Mouse (Mus musculus): ENCODE measurements around the gene Olfr90. TPM values are rescaled to one million over a fixed set of nuclear protein-coding genes. Genes with fewer than 3 reads are reported as not detected.
"Not testable (repeated sequence)": the region's sequence is repeated elsewhere in the genome, so short reads cannot be mapped to it uniquely, and the experiment has no call there.

Gene Olfr90
- total RNA-seq (2021), result not detected
- polyA plus RNA-seq (2012; rRNA removed), result not detected in 2 replicates
- long read RNA-seq, result 0 reads

DNA sequence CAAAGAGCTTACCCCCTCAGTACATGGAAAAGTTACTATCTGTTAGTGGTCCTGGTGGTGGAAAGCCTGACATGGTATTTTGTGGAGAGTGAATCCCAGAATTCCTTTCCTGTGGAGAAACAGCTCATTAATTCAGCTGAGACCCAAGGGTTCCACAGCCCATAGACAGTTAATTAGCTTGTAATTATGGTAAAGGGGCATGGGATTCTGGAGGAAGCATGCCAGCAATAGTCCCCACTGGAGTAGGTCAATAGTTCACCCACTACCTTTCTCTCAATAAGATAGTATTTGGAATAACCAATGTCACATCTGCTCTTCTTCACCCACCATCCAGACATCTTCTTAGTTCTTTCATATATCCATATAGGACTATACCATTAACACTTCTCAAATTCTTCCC lies at the start of gene Olfr90:
TSS of gene Olfr90 (minus strand) at position 101 of the 400 bp plus-strand sequence.
- no peak for DNase-seq

DNA sequence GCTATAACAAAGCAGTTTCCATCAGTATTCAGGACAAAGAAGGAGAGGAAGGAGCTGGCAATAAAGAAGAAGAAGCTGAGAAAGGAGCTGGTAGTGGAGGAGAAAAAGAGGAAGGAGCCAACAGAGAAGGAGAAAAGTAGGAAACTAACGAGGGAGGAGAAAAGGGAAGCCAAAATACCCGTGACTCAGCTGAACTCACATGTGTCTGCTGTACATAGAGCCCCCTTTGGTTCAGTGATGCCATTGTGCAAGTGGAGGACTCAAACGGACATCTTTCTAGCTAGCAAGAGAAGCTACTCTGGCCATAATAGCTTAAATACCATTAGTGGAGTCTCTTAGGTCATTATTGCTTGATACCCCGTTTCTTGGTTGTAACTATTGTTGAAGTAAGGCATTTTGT lies 43.1 kb upstream of the Olfr90 start:
- not testable (repeated sequence) for DNase-seq

DNA sequence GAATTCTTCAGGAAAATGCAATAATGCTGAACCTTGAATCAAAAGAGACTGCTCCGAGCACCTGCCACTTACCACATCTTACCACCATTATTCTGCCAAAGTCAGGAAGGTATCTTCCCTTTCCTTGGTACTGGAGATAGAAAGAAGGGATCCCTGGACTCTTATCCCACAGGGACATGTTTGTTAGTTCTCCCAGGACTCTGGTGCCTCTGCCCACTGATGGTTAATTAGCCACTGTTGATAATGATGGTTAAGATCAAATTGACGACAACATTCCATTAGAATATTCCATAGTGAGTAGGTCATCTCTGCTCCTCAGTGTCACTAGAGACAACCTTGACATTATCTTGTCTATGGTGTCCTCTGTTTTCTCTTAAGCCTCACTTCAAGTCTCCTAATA lies 31.7 kb upstream of the Olfr90 start, which contains the start of gene Olfr92:
TSS of gene Olfr92 (minus strand) at position 101 of the 400 bp plus-strand sequence.
- DNase-seq, result no peak

DNA sequence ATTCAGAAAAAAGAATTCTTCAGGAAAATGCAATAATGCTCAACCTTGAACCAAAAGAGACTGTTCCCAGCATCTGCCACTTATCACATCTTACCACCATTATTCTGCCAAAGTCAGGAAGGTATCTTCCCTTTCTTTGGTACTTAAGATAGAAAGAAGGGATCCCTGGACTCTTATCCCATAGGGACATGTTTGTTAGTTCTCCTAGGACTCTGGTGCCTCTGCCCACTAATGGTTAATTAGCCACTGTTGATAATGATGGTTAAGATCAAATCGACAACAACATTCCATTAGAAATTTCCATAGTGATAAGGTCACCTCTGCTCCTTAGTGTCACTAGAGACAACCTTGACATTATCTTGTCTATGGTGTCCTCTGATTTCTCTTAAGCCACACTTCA lies 9.9 kb upstream of the Olfr90 start, which contains the start of gene Olfr91:
TSS of gene Olfr91 (minus strand) at position 101 of the 400 bp plus-strand sequence.
- no peak for DNase-seq

DNA sequence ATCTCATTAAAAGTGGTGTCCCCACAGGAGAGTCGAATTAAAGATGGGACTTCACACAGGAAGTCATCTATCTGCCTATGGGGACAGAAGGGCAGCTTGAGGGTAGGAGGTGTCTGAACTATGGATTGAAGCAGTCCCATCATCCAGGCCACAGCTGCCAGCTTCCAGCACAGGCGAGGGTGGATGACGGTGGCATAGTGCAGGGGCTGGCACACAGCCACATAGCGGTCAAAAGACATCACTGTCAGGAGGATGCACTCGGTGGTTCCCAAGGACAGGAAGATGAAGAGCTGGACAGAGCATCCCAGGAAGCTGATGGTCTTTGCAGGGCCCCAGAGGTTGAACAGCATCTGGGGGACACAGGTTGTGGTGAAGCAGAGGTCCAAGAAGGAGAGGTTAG lies 5.0 kb upstream of the Olfr90 start:
- DNase-seq, result no peak

DNA sequence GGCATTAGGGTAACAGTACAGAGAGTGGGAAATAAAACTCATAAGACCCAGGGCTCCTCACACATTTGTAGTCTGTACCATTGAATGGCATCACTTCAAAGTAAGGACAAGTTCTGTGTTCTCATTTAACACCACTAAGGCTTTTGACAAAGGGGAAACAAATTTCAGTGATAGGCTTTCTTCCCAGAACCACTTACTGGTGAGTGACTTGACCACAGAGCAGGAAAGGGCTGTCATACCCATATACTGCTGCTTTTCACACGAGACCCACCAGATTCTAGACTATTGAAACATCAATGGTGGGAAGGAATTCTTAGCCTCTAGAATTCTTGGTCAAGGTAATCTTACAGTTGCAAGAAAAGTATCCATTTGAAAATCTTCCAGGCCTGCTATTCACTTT lies 3.9 kb upstream of the Olfr90 start:
- no peak for DNase-seq

DNA sequence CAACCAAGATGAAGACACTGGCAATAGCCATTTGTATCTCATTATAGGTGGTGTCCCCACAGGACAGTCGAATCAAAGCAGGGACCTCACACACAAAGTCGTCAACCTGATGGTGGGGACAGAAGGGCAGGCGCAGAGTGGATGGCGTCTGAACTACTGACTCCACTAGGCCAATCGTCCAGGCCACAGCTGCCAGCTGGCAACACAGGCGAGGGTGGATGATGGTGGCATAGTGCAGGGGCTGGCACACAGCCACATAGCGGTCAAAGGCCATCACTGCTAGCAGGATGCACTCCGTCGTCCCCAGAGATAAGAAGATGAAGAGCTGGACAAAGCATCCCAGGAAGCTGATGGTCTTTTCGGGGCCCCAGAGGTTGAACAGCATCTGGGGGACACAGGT lies 2.8 kb downstream of the Olfr90 start:
- no peak for DNase-seq

DNA sequence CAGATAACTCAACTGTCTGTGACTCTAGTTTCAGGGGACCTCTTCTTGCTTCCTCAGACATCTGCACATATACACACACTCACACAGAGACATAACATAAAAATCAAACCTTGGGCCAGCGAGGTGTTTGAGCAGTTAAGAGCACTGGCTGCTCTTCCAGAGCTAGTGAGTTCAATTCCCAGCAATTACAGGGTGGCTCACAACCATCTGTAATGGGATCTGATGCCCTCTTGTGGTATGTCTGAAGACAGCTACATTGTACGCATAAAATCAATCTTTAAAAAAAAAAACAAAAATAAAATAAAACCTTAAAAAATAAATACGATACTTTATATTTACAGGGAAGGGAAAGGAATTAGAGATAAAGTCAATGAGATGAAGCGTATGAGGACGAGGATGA lies 3.7 kb downstream of the Olfr90 start:
- DNase-seq, result no peak

DNA sequence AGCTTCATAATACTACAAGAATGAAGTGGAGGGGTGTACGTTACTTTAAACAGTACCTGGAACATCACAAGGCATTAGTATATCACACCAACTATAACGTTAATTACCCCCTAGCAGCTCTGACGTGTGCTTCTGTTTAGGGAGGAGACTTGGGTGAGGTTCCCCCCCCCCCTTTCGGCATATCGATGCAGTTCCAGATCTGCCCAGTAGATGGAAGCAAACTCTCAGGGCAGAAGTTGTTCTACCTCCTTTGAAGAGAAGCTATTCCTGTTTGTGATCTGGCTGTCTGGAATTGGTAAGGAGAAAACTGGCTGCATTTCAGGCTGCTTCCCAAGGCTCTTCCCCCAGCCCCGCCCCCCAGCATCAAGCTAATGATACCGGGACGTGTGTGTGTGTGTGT lies 5.0 kb downstream of the Olfr90 start:
- DNase-seq, result peak; percentile 46

DNA sequence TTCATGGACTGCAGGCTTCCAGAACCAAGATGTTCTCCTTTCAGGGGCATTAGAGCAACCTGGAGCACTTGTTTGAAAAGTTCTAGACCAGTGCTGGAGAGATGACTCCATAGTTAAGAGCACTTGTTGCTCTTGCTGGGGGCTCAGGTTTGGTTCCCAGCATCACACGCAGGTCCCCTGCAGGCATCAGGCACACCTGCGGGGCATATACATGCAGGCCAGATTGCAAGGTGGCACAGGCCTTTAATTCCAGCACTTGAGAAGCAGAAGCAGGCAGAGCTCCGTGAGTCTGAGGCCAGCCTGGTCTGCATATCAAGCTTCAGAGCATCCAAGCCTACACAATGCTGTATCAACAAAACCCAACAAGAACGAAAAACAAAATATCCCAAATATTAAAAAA lies 6.6 kb downstream of the Olfr90 start:
- no peak for DNase-seq

DNA sequence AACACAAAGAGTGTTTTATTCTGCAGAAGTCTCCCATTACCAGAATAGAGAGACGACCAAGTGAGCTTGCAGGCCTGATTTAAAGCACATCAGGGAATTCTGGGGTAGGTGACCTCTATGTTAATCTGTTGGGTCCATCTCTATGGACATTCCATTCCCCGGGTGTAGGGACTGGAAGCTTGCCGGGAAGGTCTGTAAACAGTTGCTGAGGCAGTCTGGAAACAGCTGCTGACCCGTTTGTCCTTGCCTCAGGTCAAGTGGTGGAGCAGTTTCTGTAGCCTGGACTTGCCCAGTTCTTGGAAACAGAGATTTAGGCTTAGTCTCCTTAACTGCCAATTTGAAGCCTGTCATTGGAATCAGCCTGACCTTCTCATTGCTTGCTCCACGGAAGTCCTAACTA lies 8.2 kb downstream of the Olfr90 start:
- no peak for DNase-seq

DNA sequence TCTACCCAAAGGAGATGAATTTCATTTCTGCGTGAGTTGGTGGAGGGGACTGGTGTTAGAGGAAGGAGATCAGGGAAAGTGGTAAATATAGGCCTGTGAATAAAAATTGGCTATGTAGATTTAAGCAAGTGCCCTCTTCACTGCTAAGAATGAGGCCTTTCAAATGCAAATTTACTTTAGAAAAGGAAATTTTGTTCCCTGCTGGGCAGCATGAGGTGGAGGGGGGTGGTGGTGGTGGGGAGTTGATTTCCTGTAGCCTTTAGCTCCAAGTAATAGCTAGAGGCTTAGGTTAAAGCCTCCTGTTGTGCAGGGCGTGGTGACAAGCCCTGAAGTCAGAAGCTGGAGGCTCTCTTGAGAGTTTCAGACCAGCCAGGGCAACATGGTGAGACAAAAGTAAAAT lies 9.3 kb downstream of the Olfr90 start:
- no peak for DNase-seq

DNA sequence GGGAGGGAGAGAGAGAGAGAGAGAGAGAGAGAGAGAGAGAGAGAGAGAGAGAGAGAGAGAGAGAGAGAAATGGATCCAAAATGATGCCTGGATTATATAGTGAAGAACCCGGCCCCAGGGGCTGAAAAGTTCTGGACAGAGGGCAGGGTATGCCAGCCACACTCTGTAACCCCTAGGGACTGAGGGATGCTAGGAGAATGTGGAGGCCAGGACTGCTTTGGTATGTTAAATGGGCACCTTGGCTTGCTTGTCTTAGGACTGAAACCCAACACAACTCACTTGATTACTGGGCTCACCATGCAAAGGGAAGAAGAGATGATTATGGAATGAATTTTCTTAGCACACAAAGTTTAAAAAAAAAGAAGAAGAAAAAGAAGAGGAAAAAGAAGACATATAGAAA lies 10.1 kb downstream of the Olfr90 start:
- DNase-seq, result no peak

DNA sequence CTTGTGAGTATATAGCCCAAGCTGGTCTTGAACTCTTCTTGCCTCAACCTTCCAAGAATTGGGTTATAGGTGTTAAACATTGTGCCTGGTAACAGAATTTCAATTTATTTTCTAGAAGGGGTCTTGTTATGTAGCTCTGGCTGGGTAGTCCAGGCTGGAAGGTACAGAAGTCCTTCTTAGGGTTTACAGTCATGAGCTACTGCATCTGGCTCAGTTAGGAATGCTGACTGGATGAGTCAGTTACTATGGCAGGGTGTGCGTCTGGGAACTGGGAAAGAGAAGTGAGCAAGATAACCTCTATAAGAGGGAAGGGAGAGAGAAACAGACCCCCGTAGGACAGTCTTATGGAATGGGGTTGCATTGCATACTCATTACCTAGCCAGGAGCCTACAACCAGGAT lies 12.5 kb downstream of the Olfr90 start:
- DNase-seq, result no peak

DNA sequence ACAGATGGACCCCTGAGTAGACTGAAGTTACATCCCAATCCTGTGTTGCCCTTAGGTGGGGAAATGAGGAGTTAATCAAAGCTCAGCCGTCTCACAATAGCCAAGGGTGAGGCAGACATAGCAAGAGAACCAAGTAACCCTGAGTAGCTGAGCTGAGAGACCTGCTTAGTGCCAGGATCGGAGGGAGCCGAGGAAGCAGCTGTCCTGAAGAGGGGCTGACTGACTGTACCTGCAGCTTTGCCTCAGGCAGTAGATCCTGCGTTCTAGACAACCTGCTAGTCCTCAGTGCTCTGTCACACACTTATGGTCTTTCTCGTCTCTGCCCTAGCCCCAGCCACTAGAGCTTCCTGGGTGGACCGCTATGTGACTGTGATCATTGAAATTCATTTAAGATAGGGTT lies 13.1 kb downstream of the Olfr90 start:
- no peak for DNase-seq

DNA sequence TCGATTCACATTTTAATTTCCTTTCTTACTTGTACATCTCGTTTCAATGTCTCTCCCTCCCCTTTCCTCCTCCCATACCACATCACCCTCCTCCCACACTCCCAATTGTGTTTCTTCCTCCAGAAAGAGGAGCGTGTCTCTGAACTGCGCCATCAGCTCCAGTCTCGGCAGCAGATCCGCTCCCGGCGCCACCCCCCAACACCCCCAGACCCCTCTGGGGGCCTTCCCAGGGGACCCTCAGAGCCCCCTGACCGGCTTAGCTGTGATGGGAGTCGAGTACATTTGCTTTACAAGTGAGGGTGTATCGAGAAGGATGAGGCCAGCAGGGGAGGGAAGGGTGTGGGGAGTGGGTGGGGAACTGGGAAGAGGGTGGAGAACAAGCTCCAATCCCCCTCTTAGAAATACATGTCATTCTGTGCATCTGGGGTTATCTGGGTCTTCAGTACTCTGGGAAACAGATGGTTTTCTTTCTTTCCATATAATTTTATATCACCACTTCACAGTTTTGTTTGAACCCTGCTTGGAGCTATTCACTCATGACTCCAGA lies 15.5 kb downstream of the Olfr90 start:
- DNase-seq, result no peak

DNA sequence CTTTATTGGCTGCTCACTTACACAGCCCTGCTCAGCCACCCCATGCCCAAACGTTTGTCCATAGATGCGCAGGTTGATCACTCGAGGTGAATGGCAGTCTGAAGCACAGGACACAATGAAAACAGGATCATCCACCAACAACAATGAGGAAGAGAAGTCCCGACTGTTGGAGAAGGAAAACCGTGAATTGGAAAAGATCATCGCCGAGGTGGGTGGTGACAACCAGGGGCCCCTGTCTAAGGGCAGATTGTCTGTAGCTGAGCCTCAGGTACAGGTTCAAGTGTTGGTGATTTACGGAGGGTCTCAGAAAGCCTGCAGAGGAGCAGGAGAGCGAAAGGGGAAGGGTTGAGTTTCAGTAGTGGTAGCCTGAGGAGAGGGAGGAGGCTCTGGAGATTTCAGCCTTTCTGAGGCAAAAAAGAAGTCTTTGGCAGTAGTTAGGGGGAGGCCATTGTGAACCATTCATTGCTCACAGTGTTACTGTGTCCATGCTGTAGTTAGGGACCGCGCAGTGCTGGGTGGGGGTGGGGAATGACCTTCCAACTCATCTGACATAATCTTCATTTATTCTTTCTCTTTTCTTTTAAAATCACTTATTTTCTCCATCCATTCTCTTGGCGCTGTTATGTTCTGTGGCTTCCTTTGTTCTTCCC lies 16.1 kb downstream of the Olfr90 start:
- no peak for DNase-seq

DNA sequence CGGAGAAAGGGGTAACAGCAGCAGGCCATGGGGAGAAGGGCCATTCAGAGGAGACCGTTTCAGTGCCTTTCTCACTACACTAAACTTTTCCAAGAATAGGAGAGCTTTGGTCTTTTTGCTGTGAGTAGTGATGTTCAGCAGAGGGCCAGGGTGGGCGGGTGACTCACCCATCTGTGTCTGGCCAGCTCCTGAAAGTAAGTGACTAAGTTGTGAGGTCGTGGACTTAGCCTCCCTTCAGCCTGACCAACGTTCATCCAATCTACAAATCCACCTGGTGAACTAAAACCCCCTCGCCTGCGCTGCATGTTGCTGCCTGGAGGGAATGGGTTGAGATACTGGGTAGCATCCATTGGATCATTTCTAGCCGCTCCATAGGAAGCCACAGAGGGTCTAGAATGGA lies 18.2 kb downstream of the Olfr90 start:
- DNase-seq, result no peak

DNA sequence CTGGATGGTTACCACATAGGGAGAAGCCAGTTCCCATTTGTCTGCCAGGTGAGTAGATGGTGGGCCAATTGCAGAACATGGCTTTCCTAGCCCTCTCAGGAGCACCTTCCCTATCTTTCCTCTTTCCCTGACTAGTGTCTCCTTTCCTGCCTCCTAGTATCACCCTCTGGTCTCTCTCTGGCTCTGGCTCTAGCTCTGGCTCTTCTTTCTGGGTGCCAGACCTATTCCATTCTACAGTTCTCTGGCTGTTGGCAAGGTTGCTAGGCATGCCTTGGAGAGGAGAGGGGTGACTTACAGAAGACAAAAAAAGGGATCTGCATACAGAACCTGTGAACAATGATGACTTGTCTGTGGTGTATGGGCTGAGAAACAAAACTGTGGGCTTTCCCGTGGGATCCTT lies 20.4 kb downstream of the Olfr90 start:
- DNase-seq, result no peak

DNA sequence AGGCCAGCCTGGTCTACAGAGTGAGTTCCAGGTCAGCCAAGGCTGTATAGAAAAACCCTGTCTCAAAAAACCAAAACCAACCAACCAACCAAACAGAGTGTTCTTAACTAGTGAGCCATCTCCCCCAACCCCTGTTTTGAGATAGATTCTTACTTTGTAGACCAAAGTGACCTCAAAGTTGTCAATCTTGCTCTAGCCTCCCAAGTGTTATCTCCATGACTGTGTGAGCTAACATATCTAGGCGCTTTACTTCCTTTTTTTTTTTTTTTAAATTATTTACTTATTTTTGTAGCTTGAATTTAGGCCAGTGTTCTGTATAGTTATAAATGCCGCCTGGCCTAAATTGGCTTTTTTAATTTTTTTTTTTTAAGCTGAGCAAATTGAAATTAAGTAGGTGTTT lies 22.3 kb downstream of the Olfr90 start:
- no peak for DNase-seq

DNA sequence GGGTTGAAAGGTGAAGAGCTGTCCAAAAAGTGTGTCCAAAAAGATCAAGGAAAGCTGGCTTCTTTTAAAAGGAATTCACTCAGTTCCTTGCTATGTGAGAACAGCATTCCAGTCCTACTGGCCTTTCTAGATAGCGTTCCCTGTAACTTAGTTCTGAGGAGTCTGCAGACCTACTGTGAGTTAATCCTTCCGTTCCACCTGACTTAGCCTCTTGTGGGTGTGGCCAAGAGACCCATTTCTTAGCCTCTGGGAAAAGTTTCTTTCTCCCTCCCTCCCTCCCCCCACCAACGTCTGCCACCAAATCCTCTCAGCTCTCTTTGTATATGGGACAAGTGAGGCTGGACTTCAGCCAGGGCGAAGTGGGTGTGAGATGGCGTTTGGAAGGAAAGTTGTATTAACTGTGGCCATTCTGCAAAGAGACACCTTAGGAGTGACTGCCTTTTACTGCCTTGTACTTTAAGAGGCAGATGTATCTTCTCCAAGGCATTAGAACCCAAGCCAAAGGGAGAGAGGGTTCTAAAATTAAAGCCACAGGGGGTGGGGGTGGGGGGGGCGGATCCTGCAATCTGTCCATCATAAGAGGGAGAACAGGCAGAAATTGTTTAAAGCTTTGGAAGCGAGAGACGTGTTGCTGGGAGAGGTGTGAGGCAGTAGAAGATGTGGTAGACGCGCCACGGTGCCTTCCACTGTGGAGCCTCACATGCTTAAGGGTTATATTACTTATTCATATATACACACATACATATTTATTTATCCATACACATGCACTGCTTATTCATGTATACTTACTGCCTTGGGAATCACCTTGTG lies 24.4 kb downstream of the Olfr90 start:
- DNase-seq, result no peak

DNA sequence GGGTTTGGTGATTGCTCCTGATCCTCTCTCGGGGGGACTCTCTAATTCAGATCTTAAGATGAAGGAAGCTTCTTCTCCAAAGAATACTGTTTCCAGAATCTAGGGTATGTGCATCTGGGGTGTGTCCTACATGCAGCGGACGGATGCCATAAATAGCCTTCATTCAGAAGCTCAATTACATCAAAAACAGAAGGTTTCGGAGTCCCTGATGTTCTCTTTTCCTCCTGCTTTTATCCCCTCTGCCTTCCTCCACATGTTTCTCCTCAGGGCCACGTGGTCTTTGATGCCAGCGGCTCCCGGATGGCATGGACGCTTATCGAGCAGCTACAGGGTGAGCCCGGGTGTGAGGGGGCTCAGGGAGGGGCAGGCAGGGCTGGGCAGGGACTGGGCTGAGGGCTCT lies 25.2 kb downstream of the Olfr90 start:
- no peak for DNase-seq

DNA sequence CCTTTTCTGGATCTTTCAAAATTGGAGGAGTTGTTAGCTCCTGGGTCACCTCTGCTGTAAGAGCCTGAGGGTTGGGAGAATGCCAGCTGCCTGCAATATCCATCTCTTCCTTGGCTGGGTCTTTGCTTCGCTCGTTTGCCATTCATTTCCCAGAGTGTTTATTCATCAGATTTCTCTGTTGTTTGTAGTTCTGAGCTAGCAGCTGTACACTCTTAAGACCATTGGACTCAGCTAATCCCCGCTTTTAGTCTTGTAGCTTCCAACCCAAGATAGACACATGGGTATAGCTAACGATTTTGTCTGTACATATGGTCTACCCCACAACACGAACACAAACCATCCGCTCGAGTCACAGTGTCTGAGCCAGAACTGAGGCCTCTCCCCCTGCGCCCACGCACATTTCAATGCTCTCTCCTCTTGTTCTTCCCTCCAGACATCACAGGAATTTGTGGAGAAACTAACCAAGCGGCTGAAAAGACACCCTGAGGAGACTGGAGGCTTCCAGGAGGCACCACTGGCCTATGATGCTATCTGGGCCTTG lies 26.1 kb downstream of the Olfr90 start:
- DNase-seq, result no peak

Measured in adrenal gland, adult 2 months (tissue).